ENCODE assay signal across 18 mouse cellular contexts in the genomic region with DNA sequence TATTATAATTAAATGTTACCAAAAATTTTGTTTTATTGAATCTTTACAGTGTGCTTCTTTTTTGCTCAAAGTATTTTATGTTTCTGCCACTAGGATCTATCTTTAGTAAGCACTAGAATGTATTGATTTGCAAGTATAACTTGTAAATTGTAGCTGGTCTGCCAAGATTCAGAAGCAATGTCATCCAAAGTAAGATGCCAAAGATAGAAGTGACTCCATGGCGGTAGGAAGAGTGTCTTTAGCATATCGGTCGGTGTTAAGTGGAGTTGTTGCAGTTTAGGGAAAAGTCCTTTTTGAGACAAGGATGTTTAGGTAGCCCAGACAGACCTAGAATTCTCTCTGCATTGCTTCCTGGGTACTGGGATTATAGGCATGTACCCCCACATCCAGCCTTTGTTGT. TPM values are rescaled to one million over a fixed set of nuclear protein-coding genes. Genes with fewer than 3 reads are reported as not detected.
DNase-seq lines count a peak whose midpoint lies in the region; ATAC-seq and TF ChIP-seq lines count a peak whose summit lies in the region.
"Had no signal": no experiment of that assay in that cellular context is flagged by ENCODE, and none has a peak within 500 bp of the region (broad histone marks: within the 10 kb centered on the region; RNA-seq: fewer than 3 reads in every experiment).

No protein-coding gene starts in this region.

- TF ChIP-seq CTCF in forebrain, postnatal 0 days (IDR thresholded peaks at IDR 0.05; ENCODE audit: low read depth) = no peak
- no peak for TF ChIP-seq CTCF in brain, embryonic 14.5 days (IDR thresholded peaks at IDR 0.05; ENCODE audit: borderline replicate concordance, extremely low read depth, insufficient read depth, insufficient read length)

- peaks cover 22% of the 10 kb centered on the region for H3K36me3 ChIP-seq in forebrain, embryonic 15.5 days
- peaks cover 63% of the 10 kb centered on the region for H3K36me3 ChIP-seq in forebrain, embryonic 10.5 days (replicated peaks)
- H3K36me3 ChIP-seq in forebrain, postnatal 0 days (ENCODE audit: insufficient read depth) = peaks cover 30% of the 10 kb centered on the region
- H3K36me3 ChIP-seq in forebrain, embryonic 11.5 days (ENCODE audit: control insufficient read depth, insufficient read depth, low read length) = no peaks in the 10 kb centered on the region; the same call in 1 of the 2 replicates

- no peak overlapping the region for H3K4me2 ChIP-seq in forebrain, embryonic 15.5 days (replicated peaks)
- H3K4me2 ChIP-seq in forebrain, postnatal 0 days (ENCODE audit: low read depth) = no peak overlapping the region
- no peak overlapping the region for H3K4me2 ChIP-seq in forebrain, embryonic 11.5 days (ENCODE audit: low read depth, low read length, severe bottlenecking)
- H3K4me2 ChIP-seq: embryonic facial prominence, embryonic 12.5 days had no signal

- H3K9ac ChIP-seq in forebrain, embryonic 15.5 days (replicated peaks) = no peak overlapping the region
- no peak overlapping the region for H3K9ac ChIP-seq in forebrain, postnatal 0 days
- no peak overlapping the region for H3K9ac ChIP-seq in forebrain, embryonic 11.5 days (ENCODE audit: low read length)
- H3K9ac ChIP-seq: embryonic facial prominence, embryonic 12.5 days had no signal

- DNase-seq in forebrain, embryonic 10.5 days (ENCODE audit: extremely low spot score, low spot score) = no peak
- peak; percentile 24 for DNase-seq in forebrain, postnatal 0 days
- DNase-seq in forebrain, embryonic 11.5 days (ENCODE audit: low spot score) = no peak
- peak; percentile 54 for DNase-seq in brain, adult 2 months (ENCODE audit: low read depth, low spot score)
- peak; percentile 9 for DNase-seq in brain, embryonic 14.5 days (ENCODE audit: low read depth)
- no peak for DNase-seq in gastrocnemius, postnatal 4 days (ENCODE audit: low spot score in 2 of 2)
- DNase-seq: adrenal gland, adult 2 months; adrenal gland, postnatal 10 days; adrenal gland, postnatal 36 days; cerebellum, adult 11-12 months; cerebellum, adult 9-10 months had no signal

- H3K4me3 ChIP-seq in forebrain, embryonic 15.5 days = no peak overlapping the region
- H3K4me3 ChIP-seq in forebrain, embryonic 10.5 days = no peak overlapping the region
- H3K4me3 ChIP-seq in forebrain, postnatal 0 days (ENCODE audit: low read depth, low read length) = no peak overlapping the region
- no peak overlapping the region for H3K4me3 ChIP-seq in forebrain, embryonic 11.5 days (ENCODE audit: low read depth, low read length)
- H3K4me3 ChIP-seq: embryonic facial prominence, embryonic 10.5 days; embryonic facial prominence, embryonic 12.5 days had no signal

- 0 out of 2 replicates have a peak overlapping the region, but pooled peaks have one; percentile 19 for H3K27ac ChIP-seq in forebrain, embryonic 15.5 days (replicated peaks)
- no peak overlapping the region for H3K27ac ChIP-seq in forebrain, embryonic 10.5 days
- H3K27ac ChIP-seq in forebrain, postnatal 0 days (ENCODE audit: low read depth, low read length) = no peak overlapping the region
- H3K27ac ChIP-seq in forebrain, embryonic 11.5 days (ENCODE audit: low read depth, low read length) = no peak overlapping the region
- H3K27ac ChIP-seq: embryonic facial prominence, embryonic 10.5 days; embryonic facial prominence, embryonic 12.5 days had no signal

- H3K27me3 ChIP-seq in forebrain, embryonic 15.5 days = no peaks in the 10 kb centered on the region
- H3K27me3 ChIP-seq in forebrain, embryonic 10.5 days (ENCODE audit: poor library complexity, severe bottlenecking) = no peaks in the 10 kb centered on the region
- H3K27me3 ChIP-seq in forebrain, postnatal 0 days (ENCODE audit: insufficient read depth, low read length) = no peaks in the 10 kb centered on the region
- no peaks in the 10 kb centered on the region for H3K27me3 ChIP-seq in forebrain, embryonic 11.5 days (ENCODE audit: control insufficient read depth, insufficient read depth, low read length)
- H3K27me3 ChIP-seq: embryonic facial prominence, embryonic 12.5 days had no signal

- no peak for ATAC-seq in forebrain, embryonic 15.5 days (replicated peaks)
- ATAC-seq in forebrain, postnatal 0 days = peak; percentile 50
- no peak for ATAC-seq in forebrain, embryonic 11.5 days (replicated peaks; ENCODE audit: low FRiP score)

- no peak for TF ChIP-seq POLR2A in brain, embryonic 14.5 days (IDR thresholded peaks at IDR 0.05; ENCODE audit: borderline replicate concordance, extremely low read depth, insufficient read depth, insufficient read length, poor library complexity, severe bottlenecking)

- 85% methylated on average over 3 of the region's 3 CpGs for WGBS in forebrain, embryonic 15.5 days
- WGBS in forebrain, embryonic 10.5 days = 95% methylated on average over 3 of the region's 3 CpGs
- WGBS in forebrain, postnatal 0 days = 71% methylated on average over 3 of the region's 3 CpGs
- 96% methylated on average over 3 of the region's 3 CpGs for WGBS in forebrain, embryonic 11.5 days

- H3K9me3 ChIP-seq in forebrain, embryonic 15.5 days = no peaks in the 10 kb centered on the region
- H3K9me3 ChIP-seq in forebrain, embryonic 10.5 days = no peaks in the 10 kb centered on the region
- H3K9me3 ChIP-seq in forebrain, postnatal 0 days (ENCODE audit: low read length) = no peaks in the 10 kb centered on the region
- H3K9me3 ChIP-seq in forebrain, embryonic 11.5 days (ENCODE audit: control insufficient read depth, low read length) = no peaks in the 10 kb centered on the region
- H3K9me3 ChIP-seq: embryonic facial prominence, embryonic 10.5 days; embryonic facial prominence, embryonic 12.5 days had no signal

- peaks cover 14% of the 10 kb centered on the region for H3K4me1 ChIP-seq in forebrain, embryonic 15.5 days
- no peaks in the 10 kb centered on the region for H3K4me1 ChIP-seq in forebrain, embryonic 10.5 days
- H3K4me1 ChIP-seq in forebrain, postnatal 0 days (ENCODE audit: insufficient read depth) = peaks cover 4% of the 10 kb centered on the region; the same call in 1 of the 2 replicates
- H3K4me1 ChIP-seq in forebrain, embryonic 11.5 days (replicated peaks; ENCODE audit: control insufficient read depth, insufficient read depth, low read length) = no peaks in the 10 kb centered on the region
- H3K4me1 ChIP-seq: embryonic facial prominence, embryonic 10.5 days; embryonic facial prominence, embryonic 12.5 days had no signal

RNA-seq across cellular contexts. Expression of gene Phlpp2, which starts 38.6 kb away (rescaled TPM):
- 4.0 and 4.9 TPM in 2 replicates for polyA plus RNA-seq in forebrain, embryonic 15.5 days (2015; fragmentation: Nextera tagmentation; extraction: Ambion mirVana)
- polyA plus RNA-seq in forebrain, embryonic 10.5 days (2016; fragmentation: Nextera tagmentation; extraction: Ambion mirVana) = 2.2 and 2.9 TPM in 2 replicates
- 9.8 and 13.6 TPM in 2 replicates for total RNA-seq in forebrain, postnatal 0 days (2014; rRNA removed)
- 1.7 and 2.9 TPM in 2 replicates for polyA plus RNA-seq in forebrain, postnatal 0 days (2015; fragmentation: Nextera tagmentation; extraction: Ambion mirVana)
- polyA plus RNA-seq in forebrain, embryonic 11.5 days (2014; fragmentation: Nextera tagmentation; extraction: Ambion mirVana) = 4.3 and 4.4 TPM in 2 replicates
- 14.6 TPM in 2 replicates for polyA plus RNA-seq in brain, embryonic 14.5 days (2012; rRNA removed)
- 1 to 10 TPM; 7.6 to 7.7 TPM for total RNA-seq in gastrocnemius, postnatal 4 days (2021)

RNA-seq across cellular contexts. Expression of gene Marveld3, which starts 55.1 kb away (rescaled TPM):
- 2.0 and 2.2 TPM in 2 replicates for polyA plus RNA-seq in forebrain, embryonic 15.5 days (2015; fragmentation: Nextera tagmentation; extraction: Ambion mirVana)
- polyA plus RNA-seq in forebrain, embryonic 10.5 days (2016; fragmentation: Nextera tagmentation; extraction: Ambion mirVana) = 0.90 and 0.99 TPM in 2 replicates
- total RNA-seq in forebrain, postnatal 0 days (2014; rRNA removed) = 0.69 and 0.76 TPM in 2 replicates
- polyA plus RNA-seq in forebrain, postnatal 0 days (2015; fragmentation: Nextera tagmentation; extraction: Ambion mirVana) = 0.64 and 1.4 TPM in 2 replicates
- 0.65 and 1.1 TPM in 2 replicates for polyA plus RNA-seq in forebrain, embryonic 11.5 days (2014; fragmentation: Nextera tagmentation; extraction: Ambion mirVana)
- 0.77 and 0.79 TPM in 2 replicates for polyA plus RNA-seq in brain, embryonic 14.5 days (2012; rRNA removed)
- under 1 TPM; 0.18 to 0.27 TPM for total RNA-seq in gastrocnemius, postnatal 4 days (2021)
- total RNA-seq: gastrocnemius, adult 18-20 months; gastrocnemius, adult 8-10 months; MEL had no signal
- polyA plus RNA-seq: adrenal gland, adult 2 months; C2C12 had no signal

Comparison
In these comparisons a context has a peak if more than half of its experiments do, and no peak if none do; other contexts are left out.
1. DNase-seq: peak in forebrain, postnatal 0 days (single experiment), brain, adult 2 months (single experiment) and brain, embryonic 14.5 days (single experiment); none in forebrain, embryonic 10.5 days (single experiment), forebrain, embryonic 11.5 days (single experiment) and gastrocnemius, postnatal 4 days (0 of 2).